Mouse (Mus musculus): Measurements from ENCODE around the gene Vmo1.

- TF ChIP-seq EP300 (IDR thresholded peaks at IDR 0.05; ENCODE audit: low read depth) (no peak), CTCF (IDR thresholded peaks at IDR 0.05; ENCODE audit: low read depth) (no peak)
These were observed 2.6 kb downstream of the Vmo1 start for GRCm38 (mm10) chr11:70511825-70512224.
